Mouse (Mus musculus) MEL (cell line): ENCODE results near the gene Dydc1. TPM values are rescaled to one million over a fixed set of nuclear protein-coding genes. Genes with fewer than 3 reads are reported as not detected.
A peak's percentile ranks its signal among the peaks of the same experiment; 100 is the strongest.

Experiments
- DNase-seq: peaks from one replicate; pipeline ENCODE4 v3.0.0; 2011; ENCODE audit warnings: low read depth, low spot score
- H3K27ac ChIP-seq: 2 replicates; pipeline ENCODE4 v1.5.1; 2012; ENCODE audit warnings: low read depth, mild to moderate bottlenecking, control low read depth, low read length, moderate library complexity; ENCODE audit not compliant: control insufficient read depth
- H3K27me3 ChIP-seq, 2 experiments: fragments of 150-350 bp in 1 of 2; sonication (generic) in 1 of 2; 2 replicates each; pipeline ENCODE4 v1.6.1; 2012; ENCODE audit warnings: low read length in 2 of 2, mild to moderate bottlenecking in 2 of 2, improper control_type of control experiment in 1 of 2, moderate library complexity in 1 of 2; ENCODE audit not compliant: insufficient read depth in 2 of 2, control insufficient read depth in 1 of 2
- H3K36me3 ChIP-seq, 2 experiments: 2 replicates each; pipeline ENCODE4 v1.6.1; 2012 to 2014; ENCODE audit warnings: low read length in 2 of 2, improper control_type of control experiment in 1 of 2, inconsistent platforms in 1 of 2, mild to moderate bottlenecking in 1 of 2; ENCODE audit not compliant: insufficient read depth in 2 of 2, control insufficient read depth in 1 of 2
- H3K4me1 ChIP-seq, 2 experiments: fragments of 150-350 bp in 1 of 2; sonication (generic) in 1 of 2; 2 replicates each; pipeline ENCODE4 v1.6.1; 2012; ENCODE audit warnings: low read length in 2 of 2, improper control_type of control experiment in 1 of 2, mild to moderate bottlenecking in 1 of 2; ENCODE audit not compliant: insufficient read depth in 2 of 2, control insufficient read depth in 1 of 2
- H3K4me3 ChIP-seq, 2 experiments: fragments of 150-350 bp in 1 of 2; sonication (generic) in 1 of 2; 2 replicates each; pipeline ENCODE4 v1.5.1; 2012; ENCODE audit warnings: low read depth in 2 of 2, low read length in 2 of 2, mild to moderate bottlenecking in 2 of 2, moderate library complexity in 2 of 2, control low read depth in 1 of 2, improper control_type of control experiment in 1 of 2; ENCODE audit not compliant: control insufficient read depth in 1 of 2, insufficient read depth in 1 of 2
- H3K79me2 ChIP-seq: 2 replicates; pipeline ENCODE4 v1.6.1; 2012; ENCODE audit warnings: mild to moderate bottlenecking, low read length, moderate library complexity; ENCODE audit not compliant: control insufficient read depth, poor library complexity, insufficient read depth
- H3K9ac ChIP-seq: 2 replicates; pipeline ENCODE4 v1.6.1; 2012; ENCODE audit warnings: low read depth, mild to moderate bottlenecking, control low read depth, low read length, moderate library complexity; ENCODE audit not compliant: control insufficient read depth, poor library complexity, severe bottlenecking
- H3K9me3 ChIP-seq: fragments of 150-350 bp; sonication (generic); replicated peaks from 2 replicates; pipeline ENCODE4 v1.6.1; 2012; ENCODE audit warnings: mild to moderate bottlenecking, low read length, improper control_type of control experiment, moderate library complexity; ENCODE audit not compliant: insufficient read depth
- CTCF ChIP-seq, 3 experiments: IDR thresholded peaks in 2 of 3; conservative IDR thresholded peaks in 1 of 3; 2 replicates each; pipeline ENCODE4 v1.5.1; 2011 to 2012; ENCODE audit warnings: low read length in 3 of 3, low read depth in 2 of 3, mild to moderate bottlenecking in 2 of 3, improper control_type of control experiment in 1 of 3, inconsistent platforms in 1 of 3, mixed read lengths in 1 of 3, moderate library complexity in 1 of 3; ENCODE audit not compliant: control insufficient read depth in 1 of 3, insufficient read depth in 1 of 3, poor library complexity in 1 of 3, severe bottlenecking in 1 of 3
- ELF1 ChIP-seq: IDR thresholded peaks from 2 replicates; pipeline ENCODE4 v1.6.1; 2014; ENCODE audit warnings: low read depth, mild to moderate bottlenecking, inconsistent platforms, low read length, improper control_type of control experiment, moderate library complexity
- EP300 ChIP-seq, 2 experiments: IDR thresholded peaks; 2 replicates each; pipeline ENCODE4 v1.6.1; 2011; ENCODE audit warnings: improper control_type of control experiment in 2 of 2, low read length in 2 of 2, low read depth in 1 of 2, mild to moderate bottlenecking in 1 of 2
- ETS1 ChIP-seq: IDR thresholded peaks from 2 replicates; pipeline ENCODE4 v1.6.1; 2012; ENCODE audit warnings: low read depth, mild to moderate bottlenecking, inconsistent platforms, low read length, improper control_type of control experiment, moderate library complexity
- GATA1 ChIP-seq: IDR thresholded peaks from 2 replicates; pipeline ENCODE4 v1.6.1; 2011; ENCODE audit warnings: low read depth, low read length, improper control_type of control experiment
- JUND ChIP-seq: IDR thresholded peaks from 2 replicates; pipeline ENCODE4 v1.6.1; 2011; ENCODE audit warnings: low read depth, mild to moderate bottlenecking, improper control_type of control experiment, low read length
- NRF1 ChIP-seq: IDR thresholded peaks from 2 replicates; pipeline ENCODE4 v1.6.1; 2014; ENCODE audit warnings: low read depth, mild to moderate bottlenecking, inconsistent platforms, low read length, improper control_type of control experiment, moderate library complexity; ENCODE audit not compliant: poor library complexity, insufficient read depth, severe bottlenecking
- POLR2AphosphoS2 ChIP-seq: IDR thresholded peaks from 2 replicates; pipeline ENCODE4 v1.6.1; 2011; ENCODE audit warnings: low read length, improper control_type of control experiment
- RAD21 ChIP-seq: IDR thresholded peaks from 2 replicates; pipeline ENCODE4 v1.6.1; 2011; ENCODE audit warnings: mild to moderate bottlenecking, low read depth, low read length, improper control_type of control experiment
- RCOR1 ChIP-seq: IDR thresholded peaks from 2 replicates; pipeline ENCODE4 v1.6.1; 2012; ENCODE audit warnings: low read depth, mild to moderate bottlenecking, inconsistent platforms, low read length, improper control_type of control experiment
- SMC3 ChIP-seq: IDR thresholded peaks from 2 replicates; pipeline ENCODE4 v1.6.1; 2011; ENCODE audit warnings: low read depth, low read length, improper control_type of control experiment
- TBP ChIP-seq: IDR thresholded peaks from 2 replicates; pipeline ENCODE4 v1.8.0; 2011; ENCODE audit warnings: low read depth, low read length, improper control_type of control experiment
- TCF12 ChIP-seq: IDR thresholded peaks from 2 replicates; pipeline ENCODE4 v1.6.1; 2014; ENCODE audit warnings: low read depth, mild to moderate bottlenecking, inconsistent platforms, low read length, improper control_type of control experiment, moderate library complexity
- UBTF ChIP-seq: IDR thresholded peaks from 2 replicates; pipeline ENCODE4 v1.6.1; 2012; ENCODE audit warnings: low read depth, mild to moderate bottlenecking, inconsistent platforms, low read length, improper control_type of control experiment, moderate library complexity, borderline replicate concordance; ENCODE audit not compliant: insufficient read depth
- USF1 ChIP-seq: IDR thresholded peaks from 2 replicates; pipeline ENCODE4 v1.6.1; 2014; ENCODE audit warnings: low read depth, mild to moderate bottlenecking, inconsistent platforms, low read length, improper control_type of control experiment, moderate library complexity
- ZC3H11A ChIP-seq: IDR thresholded peaks from 2 replicates; pipeline ENCODE4 v1.6.1; 2012; ENCODE audit warnings: low read depth, mild to moderate bottlenecking, inconsistent platforms, low read length, improper control_type of control experiment
- ZKSCAN1 ChIP-seq: IDR thresholded peaks from 2 replicates; pipeline ENCODE4 v1.6.1; 2012; ENCODE audit warnings: low read depth, mild to moderate bottlenecking, inconsistent platforms, low read length, improper control_type of control experiment, moderate library complexity
- ZNF384 ChIP-seq: IDR thresholded peaks from 2 replicates; pipeline ENCODE4 v1.6.1; 2012; ENCODE audit warnings: low read depth, mild to moderate bottlenecking, inconsistent platforms, low read length, improper control_type of control experiment
- polyA plus RNA-seq, 2 experiments: library from polyadenylated mRNA; stranded (reverse) in 1 of 2; unstranded in 1 of 2; fragments of >175 nt in 1 of 2; fragments of >200 nt in 1 of 2; gene quantifications; 2 replicates each; pipeline versions ENCODE4 v1.2.1 to v1.2.4; 2012; ENCODE audit warnings: low replicate concordance in 2 of 2, low read depth in 1 of 2; ENCODE audit not compliant: insufficient read length in 2 of 2, insufficient read depth in 1 of 2, missing spikeins in 1 of 2
- total RNA-seq: library from RNA; depleted of rRNA; stranded (reverse); fragments of 300-350 nt; gene quantifications from 2 replicates; pipeline ENCODE4 v1.2.3, GENCODE M21; 2012

The Dydc1 gene
- total and polyA plus RNA-seq, 3 experiments = not detected

DNA sequence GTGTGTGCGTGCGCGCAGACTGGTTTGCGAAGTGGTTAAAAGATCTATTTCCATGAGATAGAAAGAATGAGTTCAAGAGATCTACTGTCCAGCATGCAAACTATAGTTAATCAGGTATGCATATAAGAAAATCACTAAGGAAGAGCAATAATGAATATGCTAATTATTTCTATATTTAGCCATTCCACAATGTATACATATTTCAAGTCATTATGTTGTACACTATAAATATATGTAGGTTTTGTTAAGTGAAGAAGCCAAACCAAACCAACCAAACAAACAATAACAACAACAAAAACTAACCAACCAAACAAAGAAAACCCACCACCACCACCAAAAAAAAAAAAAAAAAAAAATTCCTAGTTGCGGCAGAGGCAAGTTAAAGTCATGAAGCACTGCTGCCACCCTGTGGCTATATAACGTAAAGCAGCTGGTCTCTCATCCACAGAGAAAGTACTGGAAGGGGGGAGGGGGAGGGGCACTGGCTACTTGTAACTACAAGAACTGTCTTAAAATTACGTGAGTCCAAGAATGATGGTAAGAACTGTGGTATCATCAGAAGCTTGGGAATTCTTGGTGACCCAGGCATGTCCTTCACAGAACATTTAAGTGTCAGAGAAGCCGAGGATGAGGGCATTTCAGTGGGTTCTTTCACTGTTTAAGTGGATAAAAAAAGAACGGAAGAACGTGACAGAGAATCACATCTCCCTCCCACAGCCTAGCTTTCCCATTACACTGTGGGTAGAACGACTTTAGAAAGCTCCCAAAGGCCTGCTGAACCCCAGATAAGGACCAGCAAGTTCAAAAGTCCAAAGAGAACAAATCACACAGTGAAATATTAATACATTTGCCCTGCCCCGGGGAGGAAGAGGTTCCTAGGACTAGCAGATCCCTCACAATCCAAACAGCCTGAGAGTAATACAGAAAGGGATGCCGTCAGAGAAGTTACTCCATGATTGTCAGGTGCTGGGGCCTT, 39.3 kb upstream of the Dydc1 start (continued):
- TF ChIP-seq EP300 (IDR thresholded peaks at IDR 0.05; ENCODE audit: low read depth in 1 of 2, low read length in 2 of 2) (no peak), ELF1 (no peak), ZNF384 (peak; percentile 99), ZKSCAN1 (peak; percentile 52; the same call in 1 of the 2 replicates), RCOR1 (no peak)

DNA sequence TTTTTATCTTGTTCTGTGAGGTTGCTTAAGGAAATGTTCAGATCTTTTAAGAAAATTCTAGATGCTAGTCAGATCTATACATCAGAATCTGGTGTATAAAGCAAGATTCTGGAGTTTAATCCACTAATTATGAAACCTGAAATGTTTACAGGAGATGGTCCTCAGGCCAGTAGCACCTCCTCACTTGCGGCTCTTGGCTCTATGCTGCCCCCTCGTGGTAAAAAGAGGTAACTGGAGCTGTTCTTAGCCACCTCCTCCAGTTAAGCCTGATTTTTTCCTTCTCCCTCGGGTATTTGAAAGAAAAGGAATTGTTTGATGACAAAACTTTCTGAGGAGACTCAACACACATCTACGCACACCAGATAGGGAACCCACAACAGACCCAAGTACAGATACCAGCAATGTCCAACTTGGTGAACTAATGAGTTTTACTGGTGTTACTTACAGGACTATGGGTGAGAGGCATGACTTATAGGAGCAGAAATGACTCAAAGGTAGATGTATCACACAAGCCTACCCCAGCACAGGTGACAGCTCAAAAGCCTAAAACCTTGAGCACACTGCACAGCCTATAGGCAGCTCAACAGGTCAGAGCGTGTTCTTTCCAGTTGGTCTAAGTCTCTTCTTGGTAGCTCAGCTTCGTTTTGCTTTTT, 37.4 kb upstream of the Dydc1 start:
- TF ChIP-seq NRF1 (no peak), JUND (no peak), CTCF (IDR thresholded peaks at IDR 0.05 in 2 of 3, conservative IDR thresholded peaks at IDR 0.05 in 1 of 3; ENCODE audit: control insufficient read depth in 1 of 3, insufficient read depth in 1 of 3, low read depth in 2 of 3, low read length in 3 of 3, poor library complexity in 1 of 3, severe bottlenecking in 1 of 3) (peak; percentile 77 to 91 (median 86)), POLR2AphosphoS2 (no peak), SMC3 (peak; percentile 79), GATA1 (no peak), ZC3H11A (peak; percentile 60), RAD21 (peak; percentile 79), ZNF384 (0 out of 2 replicates have a peak, but pooled peaks have one; percentile 11), ETS1 (no peak)
- no peaks in the 10 kb centered on the region for H3K4me1 ChIP-seq
- H3K9me3 ChIP-seq = no peaks in the 10 kb centered on the region
- no peaks in the 10 kb centered on the region for H3K36me3 ChIP-seq
- no peaks in the 10 kb centered on the region for H3K79me2 ChIP-seq
- no peak overlapping the region for H3K4me3 ChIP-seq
- DNase-seq = peak; percentile 79
- no peak overlapping the region for H3K9ac ChIP-seq
- peaks cover 2 to 10% of the 10 kb centered on the region in 2 experiments; a peak in 3 of 4 replicates for H3K27me3 ChIP-seq
- H3K27ac ChIP-seq = no peak overlapping the region

DNA sequence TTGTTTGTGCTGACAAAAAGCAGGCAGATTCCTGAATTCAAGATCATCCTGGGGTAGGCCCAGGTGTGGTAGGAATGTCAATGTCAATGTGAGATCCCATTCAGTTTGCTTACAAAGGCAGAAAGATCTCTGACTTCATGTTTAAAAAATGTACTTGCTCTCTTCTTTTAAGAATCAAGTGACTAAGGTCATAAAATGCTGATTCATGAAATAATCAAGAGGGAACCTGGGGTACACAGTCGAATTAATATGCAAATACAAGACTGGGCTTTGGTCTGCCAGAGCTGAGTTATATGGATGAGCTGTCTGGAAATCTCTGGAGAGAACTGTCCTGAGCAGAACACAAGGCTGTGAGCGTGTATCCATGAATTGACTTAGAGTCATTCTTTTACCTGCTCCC, 25.3 kb upstream of the Dydc1 start:
- H3K9me3 ChIP-seq = no peaks in the 10 kb centered on the region
- H3K27me3 ChIP-seq = peaks cover 0 to 2% of the 10 kb centered on the region in 2 experiments; a peak in 3 of 4 replicates
- H3K79me2 ChIP-seq = no peaks in the 10 kb centered on the region
- H3K4me3 ChIP-seq = no peak overlapping the region
- no peak for DNase-seq
- no peak overlapping the region for H3K27ac ChIP-seq
- H3K9ac ChIP-seq = no peak overlapping the region
- H3K36me3 ChIP-seq = no peaks in the 10 kb centered on the region
- TF ChIP-seq TCF12 (no peak), TBP (no peak), UBTF (no peak), USF1 (no peak), RCOR1 (no peak), RAD21 (no peak), GATA1 (no peak)
- no peaks in the 10 kb centered on the region for H3K4me1 ChIP-seq
